Mouse (Mus musculus) adrenal gland, postnatal 4 days (tissue): ENCODE results near the gene Atp8b3. TPM values are rescaled to one million over a fixed set of nuclear protein-coding genes. Genes with fewer than 3 reads are reported as not detected.
A peak's percentile ranks its signal among the peaks of the same experiment; 100 is the strongest.

ENCODE experiments used
- DNase-seq, 2 experiments: peaks; one replicate each; pipeline ENCODE4 v3.0.0; 2021 to 2022; ENCODE audit warnings: low spot score in 2 of 2, mixed read lengths in 2 of 2
- long read RNA-seq, 2 experiments: library from polyadenylated mRNA; stranded (forward); transcript quantifications; one replicate each; pipeline ENCODE4 v2.0.0; 2021
- total RNA-seq, 2 experiments: library from RNA; stranded (reverse); gene quantifications; 2 replicates each; pipeline ENCODE4 v1.2.3; 2021

The Atp8b3 gene
- under 1 TPM; 0.50 to 0.82 TPM for total RNA-seq
- long read RNA-seq, experiment 1, partial matches to known transcripts = 0 of 1 reads
- long read RNA-seq, experiment 1, other reads (novel, unspliced or antisense) = 0 of 1 reads
- long read RNA-seq, experiment 2, partial matches to known transcripts = 0 of 2 reads
- long read RNA-seq, experiment 2, other reads (novel, unspliced or antisense) = 2 of 2 reads

DNA sequence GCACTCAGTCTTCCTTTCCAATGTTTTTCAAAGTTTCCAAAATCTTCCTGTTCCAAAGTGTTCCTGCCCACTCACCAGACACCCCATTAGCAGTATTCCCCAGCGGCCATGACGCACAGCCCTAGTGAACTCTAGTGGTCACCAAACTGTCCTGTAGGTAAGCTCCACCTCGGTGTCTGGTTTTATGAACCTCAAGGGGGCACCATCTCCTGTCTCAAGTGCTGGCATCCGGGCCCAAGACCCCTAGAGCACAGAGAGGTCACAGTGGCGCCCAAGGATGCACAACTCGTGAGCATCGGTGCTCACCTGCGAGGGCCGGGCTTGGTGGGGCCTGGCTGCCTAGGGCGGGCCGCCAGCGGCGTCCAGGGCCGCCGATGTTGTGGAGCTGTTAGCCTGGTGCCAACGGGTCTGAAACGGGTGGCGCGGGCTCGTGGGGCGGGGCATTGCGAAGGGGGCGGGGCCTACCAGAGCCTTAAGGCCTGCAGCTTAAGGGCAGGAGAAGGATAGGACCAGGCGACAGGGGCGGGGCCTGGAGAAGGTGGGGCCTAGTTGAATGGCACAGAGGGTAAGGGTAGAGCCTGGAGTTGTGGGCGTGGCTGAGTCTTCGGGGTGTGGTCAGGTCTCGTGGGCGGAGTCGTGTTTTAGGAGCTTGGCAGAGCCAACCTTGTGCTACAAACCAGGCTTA lies at the start of gene Atp8b3:
TSS of gene Atp8b3 (minus strand) at position 415 of the 685 bp plus-strand sequence.
- peak; percentile 66 to 82 for DNase-seq

DNA sequence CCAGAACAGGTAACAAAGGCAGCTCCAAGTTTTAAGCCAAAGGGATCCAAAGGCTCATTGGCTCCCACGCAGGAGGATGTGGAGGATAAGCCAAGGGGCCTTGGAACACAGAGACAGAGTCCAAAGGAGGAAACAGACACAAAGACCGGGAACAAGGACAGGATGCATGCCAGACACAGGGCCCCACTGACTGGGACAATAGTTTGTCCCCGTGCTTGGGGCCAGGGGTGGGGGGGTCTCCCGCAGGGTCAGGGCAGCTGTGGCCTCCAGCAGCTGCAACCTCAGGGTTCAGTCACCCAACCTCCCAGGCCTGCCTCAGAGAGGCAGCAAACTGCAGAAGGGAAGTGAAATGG lies 48.4 kb upstream of the Atp8b3 start:
- DNase-seq = no peak

DNA sequence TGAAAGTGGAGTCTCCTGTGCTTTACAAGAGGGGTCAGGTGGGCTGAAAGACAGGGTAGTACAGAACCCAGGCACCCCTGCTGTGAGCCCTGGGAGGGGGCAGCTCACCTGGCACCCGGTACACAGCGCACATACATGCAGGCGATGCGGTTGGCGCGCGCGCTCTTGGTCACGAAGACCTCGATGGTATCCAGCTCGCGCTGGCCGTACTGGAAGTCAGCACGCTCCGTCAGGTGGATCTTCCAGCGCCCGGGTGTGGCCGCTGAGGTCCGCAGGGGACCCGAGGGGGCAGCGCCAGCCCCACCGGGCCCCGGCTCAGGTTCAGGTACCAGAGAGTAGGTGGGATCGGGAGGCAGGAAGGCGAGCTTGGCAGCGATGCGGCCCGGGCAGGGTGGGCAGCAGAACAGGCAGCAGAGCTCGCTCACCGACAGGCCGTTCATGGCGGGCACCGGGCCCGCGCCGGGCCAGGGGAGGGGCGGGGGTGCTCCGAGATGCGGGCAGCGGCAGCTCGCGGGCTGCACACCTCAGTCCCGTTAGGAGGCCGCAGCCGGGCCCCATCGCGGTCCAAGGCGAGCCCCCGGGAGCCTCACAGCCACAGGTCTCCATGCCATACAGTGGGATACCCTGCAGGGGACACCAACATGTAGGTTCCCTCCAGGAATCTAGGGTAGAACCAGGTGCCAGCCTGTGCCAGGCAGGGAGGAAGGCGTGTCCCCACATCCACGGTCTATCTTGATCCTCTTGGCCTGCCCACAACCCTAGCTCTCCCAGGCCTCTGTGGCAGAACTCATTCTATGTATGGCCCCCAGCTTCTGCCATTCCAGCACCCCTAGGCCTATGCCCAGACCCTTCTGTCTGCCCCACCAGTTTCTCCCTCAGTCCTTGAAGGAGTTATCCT lies 47.7 kb upstream of the Atp8b3 start:
- DNase-seq = no peak

DNA sequence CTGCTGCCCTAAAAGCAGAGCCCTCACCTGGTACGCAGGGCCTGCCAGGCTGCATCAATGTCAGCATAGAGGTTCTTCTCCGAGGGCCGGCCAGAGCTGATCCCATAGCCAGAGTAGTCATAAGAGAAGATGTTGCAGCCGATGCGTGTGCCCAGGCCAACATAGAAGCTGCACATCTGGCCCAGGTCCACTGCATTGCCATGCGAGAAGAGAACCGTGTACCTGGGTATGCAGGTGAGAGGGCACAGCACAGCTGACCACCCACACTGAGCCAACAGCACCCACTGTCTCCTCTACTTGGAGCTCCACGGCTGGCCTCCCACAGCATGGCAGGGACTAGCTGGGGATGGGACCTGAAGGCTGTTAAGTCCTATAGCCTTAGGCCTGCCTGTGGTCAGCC lies 46.7 kb upstream of the Atp8b3 start:
- no peak for DNase-seq

DNA sequence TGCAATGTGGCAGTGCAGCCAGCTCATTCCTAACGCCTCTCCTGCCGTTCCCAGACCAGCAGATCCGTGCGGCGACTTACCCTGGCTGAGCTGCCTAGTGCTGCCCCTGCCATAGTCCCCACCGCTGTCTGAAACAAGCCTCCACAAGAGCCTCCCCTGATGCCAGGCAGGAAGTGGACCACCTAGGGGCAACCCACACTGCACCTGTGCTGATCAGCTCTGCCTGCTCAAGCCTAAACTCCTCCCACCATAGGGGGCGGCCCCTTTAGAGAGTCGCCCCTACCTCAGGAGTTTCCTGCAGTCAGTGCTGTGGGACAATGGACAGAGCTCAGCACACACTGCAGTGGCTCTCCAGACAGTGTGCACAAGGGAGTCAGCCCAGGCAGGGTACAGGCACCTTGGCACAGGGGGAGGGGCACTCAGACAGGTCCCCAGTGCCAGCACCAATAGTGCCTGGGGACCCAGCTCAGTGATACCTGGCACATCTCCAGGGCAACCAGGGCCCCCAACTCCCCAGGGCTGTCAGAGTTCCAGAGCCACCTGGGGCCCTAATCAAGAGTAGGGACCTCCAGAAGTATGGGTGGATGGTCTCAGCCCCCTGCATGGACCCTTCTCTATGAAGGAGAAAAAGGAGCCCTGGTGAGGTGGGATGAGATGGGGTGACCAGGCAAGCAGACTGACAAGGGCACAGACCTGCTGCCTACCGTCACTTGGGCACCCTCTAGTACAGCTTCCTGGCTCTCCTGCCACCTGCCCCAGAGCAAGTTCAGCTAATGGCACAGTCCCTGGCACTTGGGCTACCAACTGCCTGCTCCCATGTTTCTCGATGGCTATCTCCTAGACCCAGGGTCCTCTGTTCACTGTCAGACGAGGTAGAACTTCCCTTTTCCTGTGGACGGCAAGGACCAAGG lies 46.0 kb upstream of the Atp8b3 start:
- no peak for DNase-seq

DNA sequence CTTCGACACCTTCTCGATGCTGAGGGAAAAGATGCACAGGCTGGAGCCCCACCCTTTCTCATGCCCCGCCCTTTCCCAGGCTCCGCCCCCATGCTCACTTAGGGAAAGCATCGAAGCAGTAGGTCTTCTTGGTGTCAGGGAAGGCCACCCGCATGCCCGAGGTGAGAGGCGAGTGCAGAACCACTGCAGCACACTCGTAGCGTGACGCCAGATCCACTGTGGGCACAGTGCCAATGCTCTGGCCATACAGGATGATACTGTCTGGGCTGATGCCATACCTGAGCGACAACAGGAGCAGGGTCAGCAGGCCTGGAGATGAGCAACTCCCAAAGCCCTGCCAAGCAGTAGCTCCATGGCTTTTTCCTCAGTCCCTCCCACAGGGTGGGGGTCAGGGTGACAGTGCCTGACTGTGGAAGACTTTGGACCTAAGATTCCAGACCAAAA lies 45.1 kb upstream of the Atp8b3 start:
- no peak for DNase-seq

DNA sequence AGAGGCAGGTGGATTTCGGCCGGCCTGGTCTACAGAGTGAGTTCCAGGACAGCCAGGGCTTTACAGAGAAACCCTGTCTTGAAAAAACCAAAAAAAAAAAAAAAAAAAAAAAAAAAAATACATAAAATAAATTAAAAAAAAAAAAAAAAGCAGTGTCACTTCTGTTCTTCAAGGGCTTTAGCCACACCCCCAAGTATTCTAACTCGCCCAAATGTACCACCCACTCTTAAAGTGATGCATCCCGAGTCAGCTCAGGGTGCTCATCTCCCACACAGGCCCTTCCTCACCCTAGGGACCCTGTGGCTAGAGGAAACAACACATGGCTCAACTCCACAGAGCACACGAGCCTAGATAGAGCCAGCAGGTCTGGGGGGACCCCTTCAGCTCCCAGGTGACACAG lies 44.1 kb upstream of the Atp8b3 start:
- DNase-seq = no peak

DNA sequence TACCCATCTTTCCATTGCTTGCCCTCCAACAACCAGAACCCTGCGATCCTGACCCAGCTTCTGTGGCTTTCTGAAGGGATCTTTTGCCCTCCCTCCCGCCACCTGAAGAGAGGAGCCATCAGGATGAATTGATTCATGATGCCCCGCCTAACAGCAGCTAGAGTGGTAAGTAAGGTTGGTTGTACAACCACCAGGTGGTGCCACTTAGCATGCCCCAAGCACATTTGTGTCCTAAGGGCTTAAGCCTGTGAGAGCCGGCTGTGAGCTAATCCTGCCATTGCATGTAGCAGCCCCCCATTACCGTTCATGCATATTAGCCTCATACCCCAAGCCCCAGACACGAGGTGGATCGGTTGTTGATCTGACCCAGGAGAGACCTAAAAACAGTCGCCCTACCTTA lies 40.0 kb upstream of the Atp8b3 start:
- no peak for DNase-seq

DNA sequence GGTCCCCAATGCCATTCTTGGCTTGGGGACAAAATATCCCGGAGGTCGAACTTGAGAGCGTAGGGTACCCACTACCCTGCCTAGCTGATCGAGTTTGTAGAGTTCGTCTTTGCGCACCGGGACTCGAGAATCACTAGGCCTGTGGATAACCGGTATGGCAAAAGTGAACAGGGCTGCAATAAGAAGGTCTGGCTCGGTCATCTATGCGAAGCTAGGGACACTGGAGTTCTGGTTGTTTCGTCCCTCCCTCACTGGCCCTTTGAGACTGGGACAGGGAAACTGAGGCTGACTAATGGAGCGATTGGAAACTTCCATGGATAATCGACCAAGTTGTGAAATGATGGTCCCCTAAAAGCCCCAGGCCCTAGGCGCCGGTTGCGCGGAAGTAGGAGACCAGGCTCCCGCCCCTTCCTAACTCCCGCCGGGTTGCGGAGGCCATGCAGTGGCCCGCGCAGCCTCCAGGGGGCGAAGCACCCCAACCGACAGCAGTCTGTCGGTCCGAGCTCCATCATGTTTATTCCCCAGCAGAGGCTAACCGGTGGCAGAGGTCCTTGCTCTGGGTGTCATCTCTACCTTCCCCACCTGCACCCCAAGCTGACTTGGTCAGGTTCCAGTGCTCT lies 39.3 kb upstream of the Atp8b3 start:
- peak; percentile 74 to 81 for DNase-seq

DNA sequence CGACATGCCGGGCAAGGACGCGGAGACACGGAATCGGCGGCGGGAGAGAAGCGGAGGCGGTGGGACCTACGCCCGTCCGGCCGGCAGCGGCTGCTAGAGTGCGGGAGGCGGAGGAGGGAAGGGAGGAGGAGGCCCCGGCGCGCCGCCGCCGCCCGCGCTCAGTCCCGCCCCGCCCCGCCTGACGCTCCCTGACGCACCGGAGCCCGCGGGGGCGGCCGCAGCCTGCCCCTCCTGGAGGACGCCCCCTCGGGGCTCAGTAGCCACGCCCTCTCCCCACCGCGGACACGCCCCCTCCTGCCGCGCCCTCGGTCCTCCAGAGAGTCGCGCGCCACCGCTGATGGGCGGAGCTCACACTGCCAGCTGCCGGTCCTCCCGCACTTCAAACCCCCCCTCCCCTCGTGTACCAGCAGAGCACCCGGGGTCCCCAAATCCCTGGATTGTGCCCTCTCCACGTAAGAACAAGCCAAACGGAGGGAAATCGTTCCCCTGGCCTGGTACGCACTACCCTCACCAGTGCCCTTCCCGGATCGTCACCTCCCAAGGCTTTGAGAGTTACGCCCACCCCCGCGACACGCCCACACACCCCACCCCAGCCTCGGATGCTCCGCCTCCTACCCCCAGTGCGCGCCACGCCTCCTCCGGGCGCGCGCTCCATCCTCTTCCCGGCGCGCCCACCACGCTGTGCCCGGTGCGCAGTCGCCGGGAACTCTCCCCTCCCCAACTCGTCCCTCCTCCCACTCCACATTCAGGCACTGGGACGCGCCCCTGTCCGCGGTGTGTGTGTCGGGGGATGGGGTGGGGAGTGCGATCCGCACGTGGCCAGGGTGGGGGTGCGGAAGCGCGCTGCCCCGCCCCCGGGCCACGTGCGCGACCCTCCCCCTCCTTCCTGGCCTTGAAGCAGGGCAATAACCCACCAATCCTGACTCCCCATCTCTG lies 38.5 kb upstream of the Atp8b3 start, which contains the start of gene Klf16:
TSS of gene Klf16 (minus strand) at position 127 of the 936 bp plus-strand sequence.
- peak; percentile 97 to 98 for DNase-seq

DNA sequence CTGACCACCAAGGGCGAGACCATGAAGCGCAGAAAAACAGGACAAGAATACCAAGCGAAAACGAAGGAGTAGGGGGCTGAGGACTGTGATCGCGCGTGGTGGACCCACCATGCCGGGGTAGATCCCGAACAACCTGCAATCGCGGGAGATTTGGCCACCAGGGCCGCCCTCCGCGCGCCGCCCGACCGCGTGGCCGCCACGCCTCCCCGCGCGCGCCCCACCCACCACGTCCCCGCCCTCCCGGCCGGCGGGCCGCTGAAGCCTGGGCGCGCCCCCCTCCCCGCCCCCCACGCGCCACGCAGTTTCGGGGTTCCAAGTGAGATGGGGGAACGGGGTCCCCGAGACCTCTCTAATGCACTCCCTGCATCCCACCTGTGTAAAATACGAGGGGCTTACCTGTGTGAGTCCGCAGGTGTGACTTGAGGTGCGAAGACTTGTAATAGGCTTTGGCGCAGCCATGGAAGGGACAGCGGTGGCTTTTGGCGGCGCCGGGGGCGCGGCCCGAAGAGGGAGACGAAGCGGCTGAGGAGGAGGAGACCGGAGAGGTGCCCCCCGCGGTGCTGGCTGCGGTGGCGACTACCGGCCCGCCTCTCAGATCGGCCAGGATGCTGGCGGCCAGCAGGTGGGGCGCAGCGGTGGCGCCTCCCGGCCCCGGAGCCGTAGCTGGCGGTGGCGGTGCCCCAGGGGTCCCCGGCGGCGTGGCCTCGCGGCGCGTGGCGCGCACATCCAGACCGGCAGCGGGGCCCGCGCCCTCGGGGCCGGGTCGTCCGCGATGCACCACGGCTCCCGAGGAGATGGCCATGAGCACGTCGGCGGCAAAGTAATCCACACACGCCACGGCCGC lies 37.6 kb upstream of the Atp8b3 start:
- peak in 1 of 2 experiments; percentile 48 for DNase-seq

DNA sequence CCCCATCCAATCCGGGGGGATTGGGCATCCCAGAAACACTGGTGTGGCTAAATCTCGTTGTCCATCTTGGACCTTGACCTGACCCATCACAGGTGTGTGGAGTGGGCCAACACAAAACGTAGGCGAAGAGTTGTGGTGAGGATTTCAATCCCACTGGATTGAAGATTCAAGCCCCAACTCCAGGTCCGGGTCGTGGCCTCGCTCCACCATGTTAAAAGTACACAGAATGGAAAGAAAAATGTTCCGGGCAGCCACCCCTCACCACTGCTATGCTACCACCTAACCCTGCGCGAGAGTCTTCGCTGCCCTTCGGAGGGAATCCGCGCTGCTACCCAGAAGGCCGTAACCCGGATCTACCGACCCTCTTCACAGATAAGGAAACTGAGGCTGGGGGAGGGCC lies 37.0 kb upstream of the Atp8b3 start:
- DNase-seq = no peak

DNA sequence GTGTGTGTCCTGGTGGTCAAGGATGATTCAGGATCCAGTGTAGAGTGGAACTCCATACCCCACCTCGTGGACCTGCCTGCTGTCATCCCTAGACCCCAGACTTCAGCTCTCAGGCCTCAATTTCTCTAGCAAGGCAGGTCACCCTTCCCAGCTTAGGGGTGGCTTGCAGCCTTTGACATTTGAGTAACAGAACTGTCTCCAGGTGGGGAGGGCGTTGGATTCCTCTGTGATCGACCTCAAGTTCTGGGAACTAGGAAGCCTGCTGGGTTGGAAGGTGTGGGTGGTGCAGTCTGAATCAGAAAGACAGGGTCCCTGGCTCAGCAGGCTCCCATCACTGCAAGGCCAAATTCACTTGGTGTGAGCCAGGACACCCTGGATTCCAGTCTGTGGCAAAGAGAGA lies 36.0 kb upstream of the Atp8b3 start:
- no peak for DNase-seq

DNA sequence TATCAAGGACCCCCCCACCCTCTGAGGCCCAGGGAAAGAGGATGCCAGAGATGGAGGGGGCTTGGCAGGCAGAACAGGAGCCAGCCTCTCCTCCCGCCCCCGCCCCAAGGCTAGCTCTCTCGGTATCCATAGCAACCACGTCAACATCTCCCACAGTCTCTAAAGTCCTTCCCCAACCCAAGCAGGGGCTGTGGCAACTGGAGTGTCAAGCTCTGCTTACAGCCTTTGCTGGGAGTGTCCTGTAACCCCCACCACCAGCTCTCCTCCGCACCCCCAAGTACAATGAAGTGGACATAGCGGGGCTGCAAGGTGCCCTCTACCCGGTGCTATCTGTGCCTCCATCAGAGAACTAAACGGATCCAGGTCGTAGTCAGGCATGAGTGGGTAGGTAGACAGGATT lies 35.0 kb upstream of the Atp8b3 start:
- DNase-seq = no peak

DNA sequence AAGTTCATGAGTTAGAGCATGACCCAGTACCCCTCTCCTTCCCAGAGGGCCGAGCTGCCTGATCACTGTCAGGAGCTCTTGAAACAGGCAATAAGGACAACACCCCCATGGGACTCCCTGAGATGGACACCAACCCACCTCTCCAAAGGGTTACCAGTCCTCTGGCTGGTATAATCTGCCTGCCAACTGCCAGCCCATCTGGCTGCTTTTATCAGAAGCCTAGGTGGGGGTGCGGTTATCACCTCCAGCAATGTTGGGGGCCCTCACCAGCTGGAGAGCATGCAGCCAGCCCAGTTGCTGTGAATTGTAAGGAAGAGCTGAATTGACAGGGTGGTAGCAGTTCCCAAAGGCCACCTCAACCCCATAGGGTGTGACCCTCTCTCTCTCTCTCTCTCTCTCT lies 33.6 kb upstream of the Atp8b3 start:
- DNase-seq = no peak

DNA sequence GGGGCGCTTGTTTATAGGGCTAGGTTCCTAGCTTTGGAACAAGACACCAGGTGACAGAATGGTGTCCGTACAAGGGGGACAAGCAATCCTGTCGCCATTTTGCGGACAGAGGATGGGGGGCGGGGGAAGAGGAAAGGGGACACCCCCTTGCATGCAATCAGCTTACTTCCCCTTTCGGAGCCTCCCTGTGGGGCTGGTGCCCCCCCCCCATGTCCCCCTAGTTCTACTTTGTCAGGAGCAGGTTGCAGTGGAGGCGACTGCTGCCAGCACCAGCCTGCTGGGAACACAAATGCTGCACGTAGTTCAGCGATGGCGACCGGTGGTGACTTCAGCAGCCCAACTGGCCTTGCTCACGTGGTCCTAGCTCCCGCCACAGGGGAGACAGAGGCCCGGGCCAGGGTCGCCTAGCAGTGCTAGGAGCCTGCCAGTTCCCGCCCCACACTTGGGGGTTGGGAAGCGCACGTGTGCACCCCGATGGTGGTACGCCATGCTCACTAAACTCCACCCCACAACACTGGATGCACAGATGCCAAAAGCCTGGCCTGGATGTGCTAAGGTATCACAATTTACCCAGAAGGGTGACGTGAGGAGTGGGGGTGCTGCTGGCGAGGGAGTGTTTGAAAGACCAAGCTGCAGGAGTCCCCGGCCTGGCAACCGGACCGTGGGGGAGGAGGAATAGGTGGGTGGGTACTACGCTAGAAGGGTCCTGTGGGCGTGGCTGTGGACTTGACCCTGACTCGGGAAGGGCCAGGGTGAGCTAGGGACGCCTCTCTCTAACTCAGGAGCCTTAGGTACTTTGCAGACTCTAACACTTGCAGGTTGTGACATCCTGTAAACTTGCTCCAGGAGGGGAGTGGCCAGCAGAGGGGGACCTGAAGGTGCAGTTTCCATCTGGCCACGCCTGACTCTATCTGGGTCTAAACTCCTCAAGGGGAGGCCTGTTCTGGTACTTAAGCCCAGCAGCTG lies 32.2 kb upstream of the Atp8b3 start:
- no peak for DNase-seq

DNA sequence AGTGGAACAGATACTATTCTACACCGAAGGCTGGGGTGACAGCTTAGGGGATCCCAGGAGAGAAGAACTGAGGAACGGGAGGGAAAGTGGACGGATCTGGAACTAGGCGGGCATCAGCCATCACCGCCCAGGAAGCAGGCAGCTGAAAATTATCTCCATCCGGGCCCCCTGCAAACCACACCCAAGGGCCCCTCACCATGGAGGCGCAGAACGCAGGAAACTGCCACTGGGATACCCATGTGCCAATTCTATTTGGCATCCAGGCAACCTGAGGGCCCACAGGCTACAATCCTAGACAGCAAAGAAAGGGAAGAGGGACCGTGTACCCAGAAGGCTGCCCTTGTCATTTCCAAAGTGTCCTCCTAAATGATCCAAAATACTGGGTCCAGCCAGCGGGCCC lies 31.5 kb upstream of the Atp8b3 start:
- DNase-seq = no peak
